Mouse (Mus musculus) B cell, adult (primary cell): ENCODE results near the gene Fmnl2. TPM values are rescaled to one million over a fixed set of nuclear protein-coding genes. Genes with fewer than 3 reads are reported as not detected.

Source experiments
- total RNA-seq: library from RNA; stranded (reverse); gene quantifications from 4 replicates; pipeline ENCODE4 v1.2.4, GENCODE M21; 2023; ENCODE audit not compliant: inconsistent age

Gene Fmnl2
- 0.54 to 0.72 TPM (median 0.59 TPM) in 4 replicates for total RNA-seq

DNA sequence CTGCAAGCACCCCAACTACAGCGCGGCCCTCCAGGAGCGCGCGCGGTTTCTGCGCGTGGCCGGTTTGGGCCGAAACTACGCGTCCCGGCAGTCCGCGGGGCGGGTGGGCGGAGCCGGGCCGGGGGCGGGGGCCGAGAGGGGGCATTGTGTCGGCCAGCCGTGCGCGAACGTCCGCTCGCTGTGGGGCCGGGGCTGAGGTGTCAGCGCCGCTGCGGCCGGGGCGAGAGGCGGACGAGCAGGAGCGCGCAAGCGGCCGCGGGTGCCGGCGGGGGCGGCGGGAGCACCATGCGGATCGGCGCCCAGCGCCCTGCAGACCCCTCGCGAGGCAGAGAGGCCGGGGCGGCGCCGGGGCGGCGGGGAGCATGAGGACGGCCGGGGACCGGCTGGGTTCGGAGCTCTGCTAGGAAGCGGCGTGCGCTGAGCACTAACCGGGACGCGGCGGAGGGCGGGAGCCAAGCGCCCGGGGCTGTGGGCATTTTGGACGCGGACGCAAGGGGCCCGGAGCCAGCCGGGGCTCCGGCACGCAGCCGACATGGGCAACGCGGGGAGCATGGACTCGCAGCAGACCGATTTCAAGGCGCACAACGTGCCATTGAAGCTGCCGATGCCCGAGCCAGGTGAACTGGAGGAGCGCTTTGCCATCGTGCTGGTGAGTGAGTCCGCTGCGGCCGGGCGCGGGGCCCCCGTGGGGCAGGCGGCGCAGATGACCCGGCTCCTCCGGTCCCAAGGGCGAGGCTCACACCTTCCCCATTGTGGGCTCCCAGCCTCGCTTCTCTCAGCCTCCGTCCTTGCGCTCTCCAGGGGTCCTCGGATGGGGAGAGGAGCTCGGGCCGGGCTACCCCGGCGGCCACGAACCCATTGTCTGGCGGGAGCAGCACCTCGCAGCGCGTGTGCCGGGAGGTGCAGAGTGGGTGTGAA, at the start of gene Fmnl2:
TSS of gene Fmnl2 (plus strand) at position 250 of the 918 bp plus-strand sequence.

Other genes with a start within 250 kb of the Fmnl2 start
- gene Cacnb4, start 181.0 kb upstream of the Fmnl2 start, total RNA-seq: 0.51 to 1.5 TPM (median 1.1 TPM) in 4 replicates
- 26.8 to 28.4 TPM (median 27.5 TPM) in 4 replicates for gene Stam2, start 115.6 kb upstream of the Fmnl2 start, total RNA-seq